Mouse (Mus musculus) forelimb bud, embryonic 11.5 days (tissue): ENCODE measurements at regions not wholly inside any gene's neighbourhood (a gene's known extent, or its start where the extent isn't known, plus 50 kb on each side); places are given as distances from the start of the nearest gene placed in this dataset.

Source experiments
- DNase-seq: peaks from one replicate; pipeline ENCODE4 v3.0.0-alpha.2; 2012; ENCODE audit warnings: low read depth, low spot score

- DNase-seq = no peak
Measured at GRCm38 (mm10) chr12:98043436-98043835, 215.8 kb downstream of the Galc start.

- no peak for DNase-seq
Measured at GRCm38 (mm10) chr12:98039677-98040076, 219.6 kb downstream of the Galc start.

GRCm38 (mm10) chr12:98023655-98024054, 235.6 kb downstream of the Galc start:
- DNase-seq = no peak

GRCm38 (mm10) chr12:98014607-98015278, 244.5 kb downstream of the Galc start:
- DNase-seq = no peak

GRCm38 (mm10) chr12:98009175-98009574, 250.1 kb downstream of the Galc start:
- DNase-seq = no peak

- DNase-seq = no peak
Measured at GRCm38 (mm10) chr12:98005671-98006469, 253.4 kb downstream of the Galc start.

- no peak for DNase-seq
Measured at GRCm38 (mm10) chr12:98002217-98002616, 257.0 kb downstream of the Galc start.

- no peak for DNase-seq
Measured at GRCm38 (mm10) chr12:97994884-97995283, 264.4 kb downstream of the Galc start.

- DNase-seq = no peak
Measured at GRCm38 (mm10) chr12:97993937-97994336, 265.3 kb downstream of the Galc start.

- no peak for DNase-seq
Measured at GRCm38 (mm10) chr12:97983390-97983789, 275.9 kb downstream of the Galc start.

GRCm38 (mm10) chr12:97978668-97979067, 280.6 kb downstream of the Galc start:
- DNase-seq = no peak

- DNase-seq = no peak
Measured at GRCm38 (mm10) chr12:97978178-97978651, 281.0 kb downstream of the Galc start.

- DNase-seq = no peak
Measured at GRCm38 (mm10) chr12:97977633-97978032, 281.6 kb downstream of the Galc start.

GRCm38 (mm10) chr12:97973909-97974510, 285.2 kb downstream of the Galc start:
- DNase-seq = no peak

GRCm38 (mm10) chr12:97957201-97957600, 302.1 kb downstream of the Galc start:
- no peak for DNase-seq

GRCm38 (mm10) chr12:97953336-97953735, 305.9 kb downstream of the Galc start:
- no peak for DNase-seq

GRCm38 (mm10) chr12:97952204-97952603, 307.1 kb downstream of the Galc start:
- no peak for DNase-seq

- no peak for DNase-seq
Measured at GRCm38 (mm10) chr12:97950072-97950471, 309.2 kb downstream of the Galc start.

- no peak for DNase-seq
Measured at GRCm38 (mm10) chr12:97947421-97947820, 311.8 kb downstream of the Galc start.

GRCm38 (mm10) chr12:97938361-97938760, 320.9 kb downstream of the Galc start:
- no peak for DNase-seq

GRCm38 (mm10) chr12:97929877-97930276, 329.4 kb downstream of the Galc start:
- DNase-seq = peak; percentile 13

GRCm38 (mm10) chr12:97927036-97927435, 332.2 kb downstream of the Galc start:
- DNase-seq = no peak
